Mouse (Mus musculus): Measurements from ENCODE around the gene Prcp.

GRCm38 (mm10) chr7:92866526-92866925, 7.7 kb upstream of the Prcp start:
- TF ChIP-seq CTCF (IDR thresholded peaks at IDR 0.05; ENCODE audit: borderline replicate concordance, control insufficient read depth, extremely low read depth, insufficient read depth, low read length, poor library complexity) (no peak), POLR2A (IDR thresholded peaks at IDR 0.05; ENCODE audit: control insufficient read depth, extremely low read depth, insufficient read depth, low read length, poor library complexity) (no peak)

Data from thymus, adult 2 months (tissue).